Mouse (Mus musculus) CD4-positive, CD25-positive, alpha-beta regulatory T cell, adult 4 months (primary cell): ENCODE data around the gene Ythdc1. TPM values are rescaled to one million over a fixed set of nuclear protein-coding genes. Genes with fewer than 3 reads are reported as not detected.

Source experiments
- polyA plus RNA-seq, 2 experiments: library from polyadenylated mRNA; unstranded; fragments of 100-300 nt; shearing (Covaris generic); gene quantifications; one replicate each; pipeline ENCODE4 v1.2.1; 2017

Ythdc1 gene
- polyA plus RNA-seq, 2 experiments from 2014 or later: 74.9 to 83.7 TPM

Other genes with a start within 250 kb of the Ythdc1 start
- not detected for gene Tmprss11f, start 171.8 kb upstream of the Ythdc1 start, polyA plus RNA-seq
- not detected for gene Tmprss11b, start 127.9 kb upstream of the Ythdc1 start, polyA plus RNA-seq
- gene Tmprss11e, start 58.4 kb upstream of the Ythdc1 start, polyA plus RNA-seq: under 1 TPM; 0.24 to 0.39 TPM
- not detected for gene Ugt2b34, start 102.7 kb downstream of the Ythdc1 start, polyA plus RNA-seq
- not detected for gene Ugt2b1, start 122.3 kb downstream of the Ythdc1 start, polyA plus RNA-seq
- gene Ugt2b35, start 196.6 kb downstream of the Ythdc1 start, polyA plus RNA-seq: not detected